Mouse (Mus musculus) liver, postnatal 0 days (tissue): ENCODE data around the gene Tmem259. TPM values are rescaled to one million over a fixed set of nuclear protein-coding genes. Genes with fewer than 3 reads are reported as not detected.

ENCODE experiments used
- ATAC-seq: fragments of 200-750 bp; cut with Nextera tagmentation; 2 replicates; pipeline ENCODE4 v1.8.0; 2017; ENCODE audit warnings: mild to moderate bottlenecking, moderate library complexity
- DNase-seq: peaks from one replicate; pipeline ENCODE4 v3.0.0-alpha.2; 2016
- H3K27ac ChIP-seq: fragments of 300-500 bp; sonication (generic); 2 replicates; pipeline ENCODE4 v1.5.1; 2014; ENCODE audit warnings: antibody characterized with exemption, moderate library complexity, mild to moderate bottlenecking, low read depth
- H3K27me3 ChIP-seq: fragments of 300-500 bp; sonication (generic); 2 replicates; pipeline ENCODE4 v1.6.1; 2014; ENCODE audit warnings: low read length, control low read depth, mixed read lengths; ENCODE audit not compliant: insufficient read depth
- H3K36me3 ChIP-seq: fragments of 300-500 bp; sonication (generic); replicated peaks from 2 replicates; pipeline ENCODE4 v1.6.1; 2014; ENCODE audit warnings: mild to moderate bottlenecking, control low read depth, low read length, moderate library complexity, mixed read lengths; ENCODE audit not compliant: insufficient read depth
- H3K4me1 ChIP-seq: fragments of 300-500 bp; sonication (generic); 2 replicates; pipeline ENCODE4 v1.6.1; 2014; ENCODE audit warnings: antibody characterized with exemption, mild to moderate bottlenecking, control low read depth; ENCODE audit not compliant: insufficient read depth
- H3K4me2 ChIP-seq: fragments of 300-500 bp; sonication (generic); 2 replicates; pipeline ENCODE4 v1.6.1; 2014; ENCODE audit warnings: low read depth, mild to moderate bottlenecking, low read length, moderate library complexity, mixed read lengths
- H3K4me3 ChIP-seq: fragments of 300-500 bp; sonication (generic); 2 replicates; pipeline ENCODE4 v1.5.1; 2014; ENCODE audit warnings: low read depth, low read length
- H3K9ac ChIP-seq: fragments of 300-500 bp; sonication (generic); replicated peaks from 2 replicates; pipeline ENCODE4 v1.6.1; 2014; ENCODE audit warnings: mild to moderate bottlenecking, moderate library complexity
- H3K9me3 ChIP-seq: fragments of 300-500 bp; sonication (generic); 2 replicates; pipeline ENCODE4 v1.6.1; 2016; ENCODE audit warnings: mild to moderate bottlenecking, control low read depth, low read length, mixed read lengths
- CTCF ChIP-seq: sonication (generic); IDR thresholded peaks from 2 replicates; pipeline ENCODE4 v1.5.1; 2016; ENCODE audit warnings: antibody characterized with exemption, low read depth
- EP300 ChIP-seq: IDR thresholded peaks from 2 replicates; pipeline ENCODE4 v1.6.1; 2016; ENCODE audit warnings: antibody characterized with exemption, low read depth, mild to moderate bottlenecking
- WGBS: fragments of 180-500 bp; shearing (Covaris S2); extraction: QIAGEN DNeasy Blood & Tissue Kit; methylation state at CpG from one replicate; pipeline ENCODE4 v1.1.7; 2014; ENCODE audit not compliant: insufficient replicate concordance; 5-methylcytosine and 5-hydroxymethylcytosine counted together
- polyA plus RNA-seq: library from polyadenylated mRNA; unstranded; fragments of >200 nt; fragmentation: Nextera tagmentation; extraction: Ambion mirVana; gene quantifications from 2 replicates; pipeline ENCODE4 v1.2.1, GENCODE M21; 2015

Gene Tmem259
- 13.2 and 14.5 TPM in 2 replicates for polyA plus RNA-seq

DNA sequence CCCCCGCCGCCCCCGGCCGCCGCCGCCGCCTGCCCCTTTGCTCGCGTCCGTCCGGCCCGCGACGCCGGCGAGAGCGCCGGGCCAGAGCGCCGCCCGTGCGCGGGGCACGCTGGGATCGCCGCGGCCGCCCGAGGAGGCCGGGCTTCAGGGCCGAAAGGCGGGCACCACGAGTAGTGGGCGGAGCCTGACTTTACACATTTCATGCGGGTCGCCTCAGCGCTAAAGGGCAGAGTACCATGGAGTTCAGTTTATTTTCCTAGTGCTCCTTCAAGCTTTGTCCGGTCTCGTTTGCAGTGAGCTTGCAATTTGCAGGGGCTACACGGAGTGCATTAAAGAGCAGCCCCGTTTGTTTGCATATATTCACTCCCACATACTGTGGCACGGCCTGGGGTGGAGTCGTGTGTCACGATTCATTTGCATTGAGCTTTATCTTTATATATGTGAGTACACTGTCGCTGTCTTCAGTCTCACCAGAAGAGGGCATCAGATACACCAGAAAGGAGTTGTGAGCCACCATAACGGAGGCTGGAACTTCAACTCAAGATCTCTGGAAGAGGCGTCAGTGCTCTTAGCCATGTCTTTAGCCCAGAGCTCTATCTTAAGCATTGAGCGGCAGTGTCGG lies at the start of gene Tmem259:
TSS of gene Tmem259 (minus strand) at position 136 of the 622 bp plus-strand sequence.
- ATAC-seq (peak; percentile 78), DNase-seq (peak; percentile 90)
- Histone ChIP-seq H3K9ac (peak within 1 kb of the TSS; percentile 87), H3K36me3 (0 out of 2 replicates have a peak, but pooled peaks cover 2% of the 10 kb centered on the region), H3K4me1 (peaks cover 45% of the 10 kb centered on the region), H3K4me2 (peak within 1 kb of the TSS; percentile 78), H3K27me3 (peaks cover 11% of the 10 kb centered on the region), H3K27ac (peak within 1 kb of the TSS; percentile 88), H3K4me3 (peak within 1 kb of the TSS; percentile 72), H3K9me3 (no peaks in the 10 kb centered on the region)
- peak; percentile 29; the same call in 1 of the 2 replicates for TF ChIP-seq EP300
- TF ChIP-seq CTCF, result peak; percentile 81
- WGBS, result under 1% methylated on average over 44 of the region's 49 CpGs

GRCm38 (mm10) chr10:80032799-80033480 lies 48.8 kb upstream of the Tmem259 start:
- Histone ChIP-seq H3K9ac (no peak overlapping the region), H3K4me2 (no peak overlapping the region), H3K27me3 (no peaks in the 10 kb centered on the region), H3K4me3 (no peak overlapping the region), H3K4me1 (peaks cover 23% of the 10 kb centered on the region), H3K9me3 (no peaks in the 10 kb centered on the region), H3K27ac (peak overlapping the region; percentile 69), H3K36me3 (peaks cover 56% of the 10 kb centered on the region)
- DNase-seq, result peak; percentile 67
- WGBS, result 18% methylated on average over 5 of the region's 5 CpGs
- ATAC-seq, result peak; percentile 66
- peak; percentile 65 for TF ChIP-seq EP300
- no peak for TF ChIP-seq CTCF

GRCm38 (mm10) chr10:80030736-80031135 lies 46.6 kb upstream of the Tmem259 start:
- Histone ChIP-seq H3K4me3 (no peak overlapping the region), H3K27ac (no peak overlapping the region), H3K27me3 (no peaks in the 10 kb centered on the region), H3K9ac (no peak overlapping the region), H3K4me2 (no peak overlapping the region), H3K36me3 (peaks cover 57% of the 10 kb centered on the region), H3K9me3 (no peaks in the 10 kb centered on the region), H3K4me1 (peaks cover 26% of the 10 kb centered on the region)
- DNase-seq (no peak), ATAC-seq (no peak)
- 88% methylated on average over 17 of the region's 17 CpGs for WGBS
- no peak for TF ChIP-seq EP300
- TF ChIP-seq CTCF, result no peak

DNA sequence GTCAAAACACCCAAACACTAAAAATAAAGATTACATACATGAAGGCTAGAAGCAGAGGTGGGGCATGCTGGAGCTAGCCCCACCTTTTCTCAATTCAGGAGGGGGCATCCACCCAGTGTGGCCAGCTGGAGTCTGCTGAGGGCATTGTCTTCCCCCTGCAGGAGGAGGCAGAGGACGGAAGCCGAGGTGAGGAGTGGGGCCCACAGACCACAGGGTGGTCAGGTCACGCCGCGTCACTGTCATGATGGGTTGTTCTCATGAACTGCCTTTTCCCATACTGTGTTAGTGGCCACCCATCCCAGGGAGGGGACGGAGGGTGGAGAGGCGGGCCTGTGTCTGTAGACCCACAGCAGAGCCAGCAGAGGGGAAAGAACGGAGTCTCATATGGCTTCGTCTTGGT lies 46.1 kb upstream of the Tmem259 start:
- no peak overlapping the region for H3K4me2 ChIP-seq
- TF ChIP-seq EP300 (no peak), CTCF (no peak)
- ATAC-seq (no peak), DNase-seq (no peak)
- H3K9ac ChIP-seq, result no peak overlapping the region
- H3K9me3 ChIP-seq, result no peaks in the 10 kb centered on the region
- H3K27ac ChIP-seq, result no peak overlapping the region
- H3K4me1 ChIP-seq, result peaks cover 26% of the 10 kb centered on the region
- H3K36me3 ChIP-seq, result peaks cover 54% of the 10 kb centered on the region
- H3K4me3 ChIP-seq, result no peak overlapping the region
- H3K27me3 ChIP-seq, result no peaks in the 10 kb centered on the region
- 78% methylated on average over 9 of the region's 9 CpGs for WGBS

DNA sequence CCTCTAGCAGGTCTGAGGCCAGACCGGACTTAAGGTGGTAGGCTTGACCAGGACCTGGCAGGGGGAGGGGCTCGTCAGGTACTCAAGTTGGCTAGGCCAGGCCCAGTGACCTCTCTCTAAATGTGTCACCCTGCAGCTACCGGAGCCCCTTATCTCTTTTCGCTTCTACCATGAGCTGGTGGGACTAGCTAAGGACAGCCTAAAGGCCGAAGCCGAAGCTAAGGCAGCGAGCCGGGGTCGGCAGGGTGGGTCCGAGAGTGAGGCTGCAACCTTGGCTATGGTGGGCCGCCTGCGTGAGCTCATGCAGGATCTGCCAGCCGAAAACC lies 44.4 kb upstream of the Tmem259 start:
- no peak overlapping the region for H3K4me2 ChIP-seq
- no peaks in the 10 kb centered on the region for H3K9me3 ChIP-seq
- H3K9ac ChIP-seq, result no peak overlapping the region
- no peak for ATAC-seq
- H3K4me3 ChIP-seq, result no peak overlapping the region
- peaks cover 32% of the 10 kb centered on the region for H3K4me1 ChIP-seq
- peaks cover 53% of the 10 kb centered on the region for H3K36me3 ChIP-seq
- no peak overlapping the region for H3K27ac ChIP-seq
- no peak for TF ChIP-seq EP300
- no peak for TF ChIP-seq CTCF
- H3K27me3 ChIP-seq, result no peaks in the 10 kb centered on the region
- WGBS, result 91% methylated on average over 13 of the region's 13 CpGs
- DNase-seq, result no peak

DNA sequence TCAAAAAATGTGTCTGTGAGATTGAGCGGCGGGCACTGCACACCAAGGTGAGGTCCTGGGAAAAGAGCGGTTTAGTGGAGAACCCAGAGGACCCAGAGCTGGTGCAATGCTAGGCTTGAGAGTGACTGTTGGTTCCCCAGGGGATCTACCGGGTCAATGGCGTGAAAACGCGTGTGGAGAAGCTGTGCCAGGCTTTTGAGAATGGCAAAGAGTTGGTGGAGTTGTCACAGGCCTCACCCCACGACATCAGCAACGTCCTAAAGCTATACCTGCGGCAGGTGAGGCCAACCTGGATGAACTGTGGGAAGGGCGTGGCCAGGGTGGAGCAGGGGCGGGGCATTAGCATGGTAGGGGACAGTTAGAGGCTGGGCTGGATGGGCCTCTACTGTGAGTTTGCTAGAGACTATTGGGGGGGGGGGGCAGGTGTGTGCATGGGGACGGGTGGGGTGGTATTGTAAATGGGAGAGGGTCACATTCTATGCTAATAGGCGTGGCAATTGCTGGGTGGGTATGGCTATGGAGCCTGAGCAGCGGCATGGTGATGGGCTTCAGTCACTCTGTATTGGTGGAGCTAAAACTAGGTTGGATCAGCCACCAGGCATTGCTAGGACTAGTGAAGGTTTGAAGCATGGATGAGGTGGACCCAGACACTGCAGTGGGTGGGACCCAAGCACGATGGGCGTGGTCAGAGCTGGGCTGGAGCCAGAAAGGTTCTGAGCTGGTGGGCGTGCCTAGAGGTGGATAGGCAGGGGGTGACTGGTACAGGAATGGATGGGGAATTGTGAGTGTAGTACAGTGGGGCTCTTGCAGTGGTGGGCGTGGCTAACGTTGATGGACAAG lies 43.8 kb upstream of the Tmem259 start:
- no peak for TF ChIP-seq EP300
- TF ChIP-seq CTCF, result no peak
- DNase-seq (peak; percentile 55), ATAC-seq (no peak)
- no peaks in the 10 kb centered on the region for H3K27me3 ChIP-seq
- H3K4me2 ChIP-seq, result no peak overlapping the region
- H3K27ac ChIP-seq, result no peak overlapping the region
- H3K9me3 ChIP-seq, result no peaks in the 10 kb centered on the region
- 70% methylated on average over 20 of the region's 20 CpGs for WGBS
- no peak overlapping the region for H3K9ac ChIP-seq
- H3K4me1 ChIP-seq, result peaks cover 27% of the 10 kb centered on the region
- no peak overlapping the region for H3K4me3 ChIP-seq
- peaks cover 53% of the 10 kb centered on the region for H3K36me3 ChIP-seq
